Mouse (Mus musculus) heart, adult 2 months (tissue): Measurements from ENCODE around the gene Kcnn4. TPM values are rescaled to one million over a fixed set of nuclear protein-coding genes. Genes with fewer than 3 reads are reported as not detected.

Source experiments
- DNase-seq, 2 experiments: peaks; one replicate each; pipeline ENCODE4 v3.0.0; 2021
- H3K27ac ChIP-seq: fragments of 200-600 bp; 2 replicates; pipeline ENCODE4 v1.8.1; 2022
- H3K27me3 ChIP-seq: fragments of 200-500 bp; 2 replicates; pipeline ENCODE4 v1.6.1; 2012; ENCODE audit warnings: mild to moderate bottlenecking, low read length, inconsistent platforms, mixed read lengths; ENCODE audit not compliant: control insufficient read depth, insufficient read depth
- H3K36me3 ChIP-seq: fragments of 200-500 bp; 2 replicates; pipeline ENCODE4 v1.6.1; 2012; ENCODE audit warnings: low read length, inconsistent platforms; ENCODE audit not compliant: control insufficient read depth, insufficient read depth
- H3K4me1 ChIP-seq: fragments of 200-500 bp; 2 replicates; pipeline ENCODE4 v1.6.1; 2011; ENCODE audit warnings: low read length; ENCODE audit not compliant: control insufficient read depth, insufficient read depth
- H3K4me3 ChIP-seq: fragments of 200-600 bp; 2 replicates; pipeline ENCODE4 v1.8.1; 2022
- H3K79me2 ChIP-seq: fragments of 200-500 bp; replicated peaks from 2 replicates; pipeline ENCODE4 v1.6.1; 2012; ENCODE audit warnings: mild to moderate bottlenecking, inconsistent platforms, low read length, moderate library complexity, mixed read lengths; ENCODE audit not compliant: control insufficient read depth, insufficient read depth
- H3K9ac ChIP-seq: fragments of 200-500 bp; 2 replicates; pipeline ENCODE4 v1.6.1; 2012; ENCODE audit warnings: low read depth, mild to moderate bottlenecking, control low read depth, inconsistent platforms, low read length, mixed read lengths
- CTCF ChIP-seq: fragments of 200-600 bp; IDR thresholded peaks from 2 replicates; pipeline ENCODE4 v1.8.1; 2022; ENCODE audit warnings: antibody characterized with exemption, mild to moderate bottlenecking, moderate library complexity
- EP300 ChIP-seq: fragments of 200-500 bp; IDR thresholded peaks from 2 replicates; pipeline ENCODE4 v1.6.1; 2011; ENCODE audit warnings: low read depth, low read length, control low read depth; ENCODE audit not compliant: insufficient read depth
- POLR2A ChIP-seq: fragments of 200-500 bp; IDR thresholded peaks from 2 replicates; pipeline ENCODE4 v1.6.1; 2011; ENCODE audit warnings: mild to moderate bottlenecking, low read depth, low read length, control low read depth; ENCODE audit not compliant: insufficient read depth
- WGBS: fragments of 180-500 bp; shearing (Covaris S2); methylation state at CpG from one replicate; pipeline ENCODE4 v1.1.7; 2018; 5-methylcytosine and 5-hydroxymethylcytosine counted together
- intact Hi-C: fragments of 180-260 bp; cut with DNase I; formaldehyde crosslinking; loops from one replicate; pipeline ENCODE4 v1.15.1; 2025
- polyA plus RNA-seq: library from polyadenylated mRNA; depleted of rRNA; stranded (reverse); fragments of >200 nt; gene quantifications from 2 replicates; pipeline ENCODE4 v1.2.3, GENCODE M21; 2012
- total RNA-seq, 2 experiments: library from RNA; stranded (reverse); gene quantifications; 2 replicates each; pipeline ENCODE4 v1.2.3; 2021

Kcnn4 gene
- total and polyA plus RNA-seq, 3 experiments: 0.91 to 1.9 (median 1.1) TPM

- TF ChIP-seq CTCF (peak; percentile 64), POLR2A (no peak), EP300 (no peak)
- H3K27me3 ChIP-seq: peaks cover 3% of the 10 kb centered on the region
- intact Hi-C loops: no loop called here
- H3K79me2 ChIP-seq: no peaks in the 10 kb centered on the region
- no peak overlapping the region for H3K27ac ChIP-seq
- peak; percentile 55 to 59 for DNase-seq
- WGBS: 6% methylated on average over 49 of the region's 49 CpGs
- peak overlapping the region; percentile 24; the same call in 1 of the 2 replicates for H3K4me3 ChIP-seq
- peaks cover 4% of the 10 kb centered on the region for H3K4me1 ChIP-seq
- H3K36me3 ChIP-seq: no peaks in the 10 kb centered on the region
- H3K9ac ChIP-seq: 0 out of 2 replicates have a peak overlapping the region, but pooled peaks have one; percentile 14
These were observed 7.2 kb downstream of the Kcnn4 start for GRCm38 (mm10) chr7:24377091-24377865.

GRCm38 (mm10) chr7:24378049-24378701 is 8.1 kb downstream of the Kcnn4 start:
- Histone ChIP-seq H3K4me3 (no peak overlapping the region), H3K4me1 (peaks cover 2% of the 10 kb centered on the region), H3K27me3 (peaks cover 3% of the 10 kb centered on the region), H3K27ac (no peak overlapping the region), H3K36me3 (no peaks in the 10 kb centered on the region), H3K9ac (no peak overlapping the region), H3K79me2 (no peaks in the 10 kb centered on the region)
- WGBS: 72% methylated on average over 10 of the region's 10 CpGs
- intact Hi-C loops: no loop called here
- TF ChIP-seq EP300 (no peak), CTCF (no peak), POLR2A (no peak)
- DNase-seq: no peak

DNA sequence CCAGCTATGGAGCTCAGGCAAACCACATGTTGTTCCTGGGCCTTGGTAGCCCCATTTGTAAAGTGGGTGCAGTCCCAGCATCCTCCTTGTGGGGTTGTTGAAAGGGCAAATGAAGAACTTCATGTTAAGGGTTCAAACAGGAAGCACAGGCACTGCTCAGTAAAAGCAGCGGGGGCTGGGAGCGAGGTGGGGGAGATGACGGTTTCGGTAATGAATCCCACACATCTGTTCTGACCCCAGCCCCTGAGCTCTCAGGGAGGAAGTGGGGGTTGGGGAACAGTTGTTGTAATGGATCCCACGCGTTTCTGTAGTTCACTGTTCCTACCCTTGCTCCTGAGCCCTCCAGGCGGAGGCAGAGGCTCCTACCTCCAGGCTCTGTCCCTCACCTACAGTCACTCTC is 9.9 kb downstream of the Kcnn4 start:
- Histone ChIP-seq H3K27ac (no peak overlapping the region), H3K79me2 (no peaks in the 10 kb centered on the region), H3K4me1 (peaks cover 2% of the 10 kb centered on the region), H3K36me3 (no peaks in the 10 kb centered on the region), H3K9ac (no peak overlapping the region), H3K27me3 (peaks cover 3% of the 10 kb centered on the region), H3K4me3 (no peak overlapping the region)
- intact Hi-C loops: no loop called here
- DNase-seq: no peak
- TF ChIP-seq EP300 (no peak), POLR2A (no peak), CTCF (no peak)
- 43% methylated on average over 7 of the region's 7 CpGs for WGBS

DNA sequence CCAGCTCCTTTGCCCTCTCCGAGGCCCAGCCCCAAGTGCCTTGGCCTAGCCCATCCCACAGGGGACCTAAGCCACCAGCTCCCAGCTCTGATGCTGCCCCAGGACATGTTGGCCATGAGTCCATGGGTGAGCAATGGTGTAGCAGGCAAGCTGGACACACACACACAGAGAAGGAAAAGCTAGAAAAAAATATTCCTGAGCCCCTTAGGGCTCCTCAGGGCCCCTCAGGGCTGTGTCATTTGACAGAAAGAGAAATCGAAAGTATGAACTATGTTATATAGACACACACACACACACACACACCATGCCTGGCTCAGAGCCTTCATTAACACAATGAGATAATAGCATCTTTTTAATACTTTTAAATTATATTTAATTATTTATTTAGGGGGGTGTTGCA is 10.3 kb downstream of the Kcnn4 start:
- no peak for DNase-seq
- no peak for TF ChIP-seq EP300
- no peak for TF ChIP-seq POLR2A
- no peak for TF ChIP-seq CTCF
- peaks cover 3% of the 10 kb centered on the region for H3K27me3 ChIP-seq

GRCm38 (mm10) chr7:24382730-24383372 is 12.8 kb downstream of the Kcnn4 start:
- no peaks in the 10 kb centered on the region for H3K27me3 ChIP-seq
- no peak overlapping the region for H3K27ac ChIP-seq
- H3K36me3 ChIP-seq: no peaks in the 10 kb centered on the region
- DNase-seq: no peak
- no peaks in the 10 kb centered on the region for H3K79me2 ChIP-seq
- intact Hi-C loops: no loop called here
- WGBS: 81% methylated on average over 16 of the region's 16 CpGs
- peaks cover 2% of the 10 kb centered on the region for H3K4me1 ChIP-seq
- TF ChIP-seq EP300: no peak
- no peak overlapping the region for H3K4me3 ChIP-seq
- no peak overlapping the region for H3K9ac ChIP-seq

More for the DNA sequence above, 10.3 kb downstream of the Kcnn4 start:
- Histone ChIP-seq H3K79me2 (no peaks in the 10 kb centered on the region), H3K9ac (no peak overlapping the region), H3K4me3 (no peak overlapping the region), H3K27ac (no peak overlapping the region), H3K4me1 (peaks cover 2% of the 10 kb centered on the region), H3K36me3 (no peaks in the 10 kb centered on the region)
- intact Hi-C loops: no loop called here
- 64% methylated on average over 2 of the region's 2 CpGs for WGBS
